Mouse (Mus musculus) megakaryocyte, embryonic 14.5 days (primary cell): ENCODE results near the gene Car10.

Experiments used
- FLI1 ChIP-seq: IDR thresholded peaks from 2 replicates; pipeline ENCODE4 v1.6.1; 2012; ENCODE audit warnings: low read length, inconsistent platforms, mixed read lengths
- GATA1 ChIP-seq: IDR thresholded peaks from 3 replicates; pipeline ENCODE4 v1.6.1; 2012; ENCODE audit warnings: mixed read lengths, low read length, inconsistent platforms, borderline replicate concordance

GRCm38 (mm10) chr11:93502864-93503263 lies 405.0 kb downstream of the Car10 start:
- no peak for TF ChIP-seq GATA1
- no peak for TF ChIP-seq FLI1
